Mouse (Mus musculus) right cerebral cortex, postnatal 4 days (tissue): ENCODE data around the gene Tbce.

Source experiments
- DNase-seq: peaks from one replicate; pipeline ENCODE4 v3.0.0-alpha.2; 2022

Tbce gene

DNA sequence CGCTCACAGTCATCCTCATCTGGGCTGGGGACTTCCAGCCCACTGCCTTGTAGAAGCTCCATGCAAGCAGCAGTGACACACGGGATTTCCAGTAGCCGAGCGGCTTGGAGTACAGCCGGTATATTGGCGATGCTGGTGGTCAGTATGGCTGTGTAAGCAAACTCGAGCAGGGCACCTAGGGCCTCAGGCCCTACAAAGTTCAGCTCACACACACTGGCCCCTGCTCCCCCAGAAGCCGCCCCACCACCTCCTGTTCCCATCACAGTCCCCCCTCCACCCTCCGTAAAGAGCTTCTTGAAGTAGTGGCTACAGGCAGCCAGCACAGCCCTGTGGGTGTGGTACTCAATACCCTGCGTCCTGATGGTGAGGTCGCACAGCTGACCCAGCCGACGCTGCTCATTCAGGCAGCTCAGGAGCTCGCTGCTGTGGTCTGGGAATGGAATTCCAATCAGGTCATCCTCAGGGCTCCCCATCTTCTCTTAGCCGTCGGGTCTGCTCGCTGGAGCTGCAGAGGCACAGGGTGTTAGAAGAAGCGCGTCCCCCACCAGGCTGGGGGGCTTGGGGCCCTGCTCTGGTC lies 74.0 kb downstream of the Tbce start:
- no peak for DNase-seq

DNA sequence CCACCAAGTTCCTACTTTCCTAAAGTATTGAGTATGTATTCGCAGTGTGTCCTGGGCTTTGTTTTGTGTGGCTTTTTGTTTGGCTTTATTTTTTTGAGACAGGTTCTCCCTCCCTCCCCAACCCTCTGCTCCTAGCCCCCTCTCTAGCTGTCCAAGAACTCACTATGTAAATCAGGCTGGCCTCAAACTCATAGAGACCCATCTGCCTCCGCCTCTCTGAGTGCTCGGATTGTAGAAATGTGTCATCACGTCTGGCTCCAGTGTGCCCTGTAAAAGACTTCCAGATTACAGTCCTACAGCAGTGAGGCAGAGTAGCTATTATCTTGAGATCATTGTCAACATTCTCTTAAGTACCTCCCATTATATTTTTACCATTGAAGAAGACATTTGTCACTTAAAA lies 78.4 kb downstream of the Tbce start:
- no peak for DNase-seq

DNA sequence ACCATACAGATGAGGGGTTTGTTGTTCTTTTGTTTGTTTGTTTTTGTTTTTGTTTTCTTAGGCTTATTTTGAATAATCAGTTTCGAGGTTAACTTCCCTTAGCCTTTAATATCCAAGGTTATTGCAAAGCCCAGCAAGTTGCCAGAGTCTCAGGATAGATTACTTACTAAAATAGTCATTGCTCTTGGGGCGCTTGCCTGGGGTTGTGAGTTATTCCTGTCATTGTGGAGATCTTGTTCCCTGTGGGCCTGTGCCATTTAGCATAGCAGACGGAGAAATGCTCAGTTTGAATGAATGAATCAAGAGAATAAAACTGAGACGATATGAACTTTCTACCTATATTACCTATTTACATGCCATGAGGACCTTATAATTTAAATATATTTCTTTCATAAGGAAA lies 79.2 kb downstream of the Tbce start:
- no peak for DNase-seq

DNA sequence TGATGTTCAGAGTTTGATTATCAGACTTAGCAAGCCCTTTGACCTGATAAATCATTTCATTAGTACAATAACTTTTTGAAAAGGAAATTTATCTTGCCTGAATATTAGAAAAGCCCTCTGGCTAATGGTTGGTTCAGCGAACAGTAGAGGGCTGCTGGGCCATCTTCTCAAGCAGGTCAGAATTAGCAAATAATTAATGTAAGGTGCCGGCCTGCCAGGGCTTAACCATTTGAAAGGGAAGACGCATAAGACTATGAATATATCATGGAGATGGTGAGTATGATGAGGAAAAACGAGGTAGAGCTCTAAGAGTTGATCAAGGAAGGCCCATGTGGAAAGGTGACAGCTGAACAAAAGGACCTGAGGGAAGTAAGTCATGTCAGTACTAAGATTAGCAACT lies 82.8 kb downstream of the Tbce start:
- no peak for DNase-seq

DNA sequence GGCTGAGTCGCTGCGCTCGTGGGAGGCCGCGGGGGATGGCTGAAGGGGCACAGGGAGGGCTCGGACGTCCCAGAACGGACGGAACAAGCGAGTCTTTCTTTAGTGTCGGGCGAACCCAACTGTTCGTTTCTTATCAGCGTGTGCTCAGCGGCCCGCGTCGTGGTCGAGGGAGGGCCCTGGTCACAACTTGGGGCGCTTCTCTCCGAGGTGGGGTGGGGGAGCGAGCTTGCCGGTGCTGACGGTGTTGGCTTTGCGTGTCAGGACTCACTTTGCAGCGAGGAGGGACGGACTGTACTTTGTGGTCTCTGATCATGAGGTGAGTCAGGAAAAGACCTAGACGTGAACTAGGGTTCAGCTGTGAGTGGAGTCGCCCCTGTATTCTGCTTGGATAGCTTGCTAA lies 84.5 kb downstream of the Tbce start:
- peak; percentile 47 for DNase-seq

DNA sequence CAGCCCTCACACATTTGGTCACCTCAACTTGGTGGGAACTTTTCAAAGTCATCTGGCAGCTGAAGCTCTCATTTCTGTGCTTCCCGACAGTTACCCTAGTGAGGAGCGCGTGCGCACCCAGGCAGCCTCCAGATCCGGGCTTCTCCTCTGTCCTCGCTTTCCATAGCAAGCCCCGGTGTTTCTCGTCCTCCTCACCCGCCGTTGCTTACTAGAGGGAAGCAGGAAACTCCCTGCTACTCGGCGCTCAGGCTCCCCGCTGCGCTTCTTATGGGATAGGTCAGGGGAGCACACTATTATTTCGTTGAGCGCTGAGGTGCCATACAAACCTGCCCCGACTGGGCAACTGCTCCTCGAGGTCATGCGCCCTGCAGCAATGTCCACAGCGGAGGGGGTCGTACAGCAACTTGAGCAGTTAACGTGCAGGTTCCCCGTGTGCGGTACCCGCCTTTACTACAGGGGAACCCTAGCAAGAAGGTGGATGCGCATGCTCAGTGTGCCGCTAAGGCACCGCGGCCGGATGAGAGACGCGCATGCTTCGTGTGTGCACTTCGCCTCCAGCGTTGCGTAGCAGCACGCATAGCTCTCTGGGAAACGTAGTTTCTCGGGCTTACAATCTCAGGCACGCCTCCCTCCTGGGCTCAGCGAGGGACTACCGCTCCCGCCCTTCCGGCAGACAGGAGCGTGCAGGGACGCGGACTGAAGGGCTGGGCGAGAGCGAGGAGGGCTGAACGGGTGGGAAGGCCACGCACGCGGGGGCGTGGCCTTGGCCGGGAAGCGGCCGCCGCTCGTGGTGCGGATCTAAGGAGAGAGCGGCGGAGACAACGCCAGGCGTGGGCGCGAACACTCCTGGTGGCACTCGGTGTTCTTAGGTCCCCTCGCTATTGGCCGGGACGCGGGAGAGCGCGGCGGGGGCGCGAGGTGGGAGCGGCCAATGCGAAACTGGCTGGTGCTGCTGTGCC lies 85.3 kb downstream of the Tbce start, which contains the start of gene B3galnt2:
Gene B3galnt2 (plus strand): TSS at position 596 of the 959 bp plus-strand sequence.
- DNase-seq: peak; percentile 94
